Mouse (Mus musculus) kidney, adult 2 months (tissue): ENCODE measurements around the gene Lamtor5.

Experiments used
- CTCF ChIP-seq: fragments of 200-500 bp; conservative IDR thresholded peaks from 2 replicates; pipeline ENCODE4 v1.5.1; 2011; ENCODE audit warnings: low read depth, mild to moderate bottlenecking, control low read depth, low read length, moderate library complexity, mixed read lengths; ENCODE audit not compliant: insufficient read depth, insufficient read length
- POLR2A ChIP-seq: fragments of 200-500 bp; IDR thresholded peaks from one replicate; pipeline ENCODE4 v1.6.1; 2011; ENCODE audit warnings: low read depth, low read length, control low read depth

DNA sequence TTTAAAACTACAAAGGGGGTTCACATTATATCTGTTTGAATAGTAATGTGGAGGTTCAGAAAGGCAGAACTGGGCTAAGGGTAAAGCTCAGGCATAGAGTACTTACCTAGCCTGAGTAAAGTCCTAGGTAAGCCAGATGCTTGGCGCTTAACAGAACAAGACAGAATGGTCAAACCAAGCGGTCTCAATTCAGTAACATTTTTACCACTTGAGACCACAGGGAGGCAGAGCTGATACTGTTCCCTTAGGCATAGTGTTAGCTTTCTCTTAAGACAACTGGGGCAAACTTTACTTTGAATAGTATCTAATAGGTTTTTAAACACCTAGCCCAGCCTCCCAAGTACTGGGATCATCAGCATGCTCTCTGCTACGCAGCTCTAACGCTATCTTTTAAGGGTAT lies 2.7 kb upstream of the Lamtor5 start:
- TF ChIP-seq POLR2A (no peak), CTCF (no peak)
